Mouse (Mus musculus): ENCODE data around the gene Six6.

Six6 gene

DNA sequence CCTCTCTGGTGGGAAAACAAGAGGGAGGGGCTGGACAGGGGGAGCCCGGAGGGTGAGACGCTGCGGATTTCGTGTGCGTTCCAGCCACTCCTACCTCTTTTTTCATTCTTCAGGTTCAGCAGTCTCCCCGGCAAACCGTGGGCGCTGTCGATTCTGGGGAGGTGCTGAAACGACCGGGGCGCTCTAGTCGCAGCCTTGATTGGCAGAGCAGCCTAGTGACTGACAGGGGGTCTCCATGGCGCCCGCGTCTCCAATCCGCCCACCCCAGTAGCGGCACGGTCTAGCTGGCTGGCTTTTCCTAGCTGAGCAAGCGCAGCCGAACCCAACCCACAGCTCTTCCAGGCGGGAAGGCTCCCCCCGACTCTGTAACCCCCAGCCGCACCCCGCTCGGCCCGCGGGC lies at the start of gene Six6:
Six6 (plus strand) TSS at position 277 of the 400 bp plus-strand sequence.
- no peak for DNase-seq

DNA sequence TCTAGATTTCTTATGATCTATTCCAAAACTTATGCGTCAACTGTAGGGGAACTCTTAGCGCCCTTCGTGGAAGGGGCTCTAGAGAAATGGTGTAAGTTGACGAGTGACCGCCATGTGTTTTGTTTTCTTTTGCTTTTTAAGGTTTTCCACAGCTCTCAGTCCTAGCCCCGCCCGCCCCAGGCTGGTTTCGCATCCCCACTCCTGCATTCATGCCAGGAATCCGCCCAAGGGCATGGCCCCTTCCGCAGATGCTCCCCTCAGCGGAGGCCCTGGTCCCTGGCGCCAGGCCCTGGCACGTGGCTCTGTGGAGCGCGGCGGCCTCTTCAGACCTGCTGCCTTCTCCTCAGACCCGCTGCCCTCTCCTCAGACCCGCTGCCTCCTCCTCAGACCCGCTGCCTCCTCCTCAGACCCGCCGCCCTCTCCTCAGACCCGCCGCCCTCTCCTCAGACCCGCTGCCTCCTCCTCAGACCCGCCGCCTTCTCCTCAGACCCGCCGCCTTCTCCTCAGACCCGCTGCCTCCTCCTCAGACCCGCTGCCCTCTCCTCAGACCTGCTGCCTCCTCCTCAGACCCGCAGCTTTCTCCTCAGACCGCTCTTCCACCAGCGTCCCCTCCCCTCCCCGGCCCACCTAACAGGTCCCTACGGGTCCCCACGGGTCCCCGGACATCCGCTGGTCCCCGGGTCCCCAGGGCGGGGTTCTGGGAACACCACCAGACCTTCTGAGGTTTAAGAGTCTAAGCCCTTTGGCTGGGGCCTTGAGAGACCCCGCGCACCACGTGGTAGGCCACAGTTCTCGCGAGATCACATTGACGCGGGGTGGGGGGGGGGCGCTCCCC lies 22.3 kb upstream of the Six6 start:
- peak; percentile 27 for DNase-seq

DNA sequence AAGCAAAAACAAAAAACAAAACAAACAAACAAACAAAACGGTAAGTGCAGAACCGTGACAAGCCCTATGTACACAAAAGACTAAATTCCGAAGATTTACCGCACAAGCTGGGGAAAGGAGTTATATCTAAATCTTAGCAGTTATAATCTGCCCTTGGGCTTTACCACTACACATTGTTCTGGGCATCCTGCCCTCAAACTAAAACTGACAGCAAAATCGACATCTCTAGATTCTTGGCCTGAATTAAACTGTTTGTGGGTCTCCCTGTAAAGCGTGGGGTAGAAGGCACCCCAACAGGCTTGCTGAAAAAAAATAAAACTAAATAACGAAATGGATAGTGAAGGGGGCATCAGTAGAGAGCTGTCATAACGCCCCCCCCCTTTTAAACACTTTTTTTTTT lies 2.9 kb upstream of the Six6 start:
- no peak for DNase-seq

DNA sequence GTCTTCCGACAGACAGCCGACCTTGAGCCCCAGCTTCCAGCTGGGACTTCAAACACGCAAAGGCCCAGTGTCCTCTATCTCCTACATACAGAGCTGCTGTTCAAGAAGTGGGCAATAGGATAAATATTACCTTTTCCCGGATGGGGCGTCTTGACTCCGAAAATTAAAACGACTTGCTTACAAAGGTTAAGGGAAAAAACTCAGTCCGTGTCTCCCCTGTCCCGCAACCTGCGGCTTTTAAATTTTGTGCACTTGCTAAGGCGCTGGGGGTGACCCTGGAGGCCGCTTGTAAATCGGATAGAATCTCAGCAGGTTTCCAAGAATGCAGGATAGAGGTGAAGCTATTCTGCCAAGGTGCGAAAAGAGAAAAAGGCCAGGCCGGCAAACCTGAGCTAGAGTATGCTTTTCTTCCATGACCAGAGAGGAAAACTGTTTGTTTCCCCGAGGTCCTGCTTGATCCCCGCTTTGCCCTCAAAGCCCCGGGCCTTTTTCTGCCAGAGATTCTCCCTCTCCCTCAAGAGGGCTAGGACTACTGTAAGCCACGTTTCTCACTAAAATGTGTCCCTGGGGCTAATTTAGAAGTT lies 2.1 kb upstream of the Six6 start:
- DNase-seq: no peak

DNA sequence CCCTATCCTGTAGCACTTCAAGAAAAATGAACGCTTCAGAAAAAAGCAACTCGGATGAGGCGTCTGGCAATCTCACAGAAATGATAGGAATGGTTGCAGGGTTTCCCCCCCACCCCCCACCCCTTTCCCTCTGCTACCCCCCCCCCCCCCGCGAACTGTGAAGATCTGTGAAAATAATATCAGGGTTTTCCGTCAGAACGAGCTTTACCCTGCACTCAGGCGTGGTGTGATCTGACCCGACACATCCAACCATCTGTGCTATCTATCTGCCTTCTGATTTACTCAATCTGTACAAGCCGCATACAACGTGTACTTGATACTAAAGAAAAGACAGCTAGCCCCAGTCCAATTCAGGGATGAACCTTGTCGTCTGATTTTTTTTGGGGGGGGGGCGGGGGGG lies 1.5 kb upstream of the Six6 start:
- DNase-seq: no peak

DNA sequence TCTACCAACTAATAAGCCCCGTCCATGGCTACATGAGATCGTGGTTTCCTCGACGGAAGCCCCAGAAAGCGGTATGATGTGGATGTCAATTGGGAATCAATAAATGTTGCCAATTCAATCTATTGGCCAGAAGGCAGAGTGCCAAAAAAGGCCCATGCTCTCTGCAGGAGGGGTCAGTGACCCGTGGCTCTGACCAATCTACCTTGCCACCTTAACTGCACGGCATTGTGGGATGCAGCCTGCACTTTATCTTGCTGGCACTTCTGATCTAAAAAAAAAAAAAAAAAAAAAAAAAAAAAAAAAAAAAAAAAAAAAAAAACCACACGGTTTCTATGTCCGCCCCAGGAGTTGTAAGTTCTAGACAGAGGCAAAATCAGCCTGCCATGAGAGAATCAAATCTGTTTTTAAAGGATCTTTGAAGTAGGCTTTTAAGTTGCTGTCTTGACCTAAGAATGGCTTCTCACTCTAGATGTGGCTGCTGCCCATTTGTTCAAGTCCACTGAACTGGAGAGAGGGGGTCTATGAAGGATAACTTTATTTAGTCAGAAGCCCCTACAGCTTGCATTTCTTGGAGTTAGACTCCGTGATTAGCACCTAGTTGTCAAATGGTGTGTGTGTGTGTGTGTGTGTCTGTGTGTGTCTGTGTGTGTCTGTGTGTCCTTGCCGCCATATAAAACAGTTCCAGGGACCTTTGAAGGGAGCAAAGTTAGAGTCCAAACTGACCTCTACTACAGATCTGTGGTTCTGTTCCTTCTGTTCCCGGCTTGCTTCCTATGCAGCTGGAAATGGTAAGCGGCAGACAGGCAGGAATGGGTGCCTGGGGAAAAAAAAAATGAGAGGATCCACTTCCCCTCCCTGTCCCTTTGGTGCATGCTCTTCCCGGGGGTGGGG lies 847 bp upstream of the Six6 start:
- DNase-seq: no peak

DNA sequence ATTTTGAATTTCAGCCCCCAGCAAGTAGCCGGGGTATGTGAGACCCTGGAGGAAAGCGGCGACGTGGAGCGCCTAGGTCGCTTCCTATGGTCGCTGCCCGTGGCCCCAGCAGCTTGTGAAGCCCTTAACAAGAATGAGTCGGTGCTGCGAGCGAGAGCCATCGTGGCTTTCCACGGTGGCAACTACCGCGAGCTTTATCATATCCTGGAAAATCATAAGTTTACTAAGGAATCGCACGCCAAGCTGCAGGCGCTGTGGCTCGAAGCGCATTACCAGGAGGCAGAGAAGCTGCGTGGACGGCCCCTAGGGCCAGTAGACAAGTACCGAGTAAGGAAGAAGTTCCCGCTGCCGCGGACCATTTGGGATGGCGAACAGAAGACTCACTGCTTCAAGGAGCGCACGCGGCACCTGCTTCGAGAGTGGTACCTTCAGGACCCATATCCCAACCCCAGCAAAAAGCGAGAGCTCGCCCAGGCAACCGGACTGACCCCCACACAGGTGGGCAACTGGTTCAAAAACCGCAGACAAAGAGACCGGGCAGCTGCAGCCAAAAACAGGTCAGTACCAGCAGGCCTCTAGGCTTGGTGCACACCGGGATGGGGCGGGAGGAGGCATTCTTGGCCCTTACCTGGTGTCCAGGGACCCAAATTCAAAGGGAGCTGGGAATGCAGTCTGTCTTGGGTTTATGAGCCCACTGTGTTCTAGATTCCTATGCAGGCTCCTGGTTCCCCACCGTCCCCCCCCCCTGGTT lies 554 bp downstream of the Six6 start, which contains the start of gene 4930447C04Rik:
4930447C04Rik (minus strand) TSS at position 704 of the 751 bp plus-strand sequence.
- no peak for DNase-seq

DNA sequence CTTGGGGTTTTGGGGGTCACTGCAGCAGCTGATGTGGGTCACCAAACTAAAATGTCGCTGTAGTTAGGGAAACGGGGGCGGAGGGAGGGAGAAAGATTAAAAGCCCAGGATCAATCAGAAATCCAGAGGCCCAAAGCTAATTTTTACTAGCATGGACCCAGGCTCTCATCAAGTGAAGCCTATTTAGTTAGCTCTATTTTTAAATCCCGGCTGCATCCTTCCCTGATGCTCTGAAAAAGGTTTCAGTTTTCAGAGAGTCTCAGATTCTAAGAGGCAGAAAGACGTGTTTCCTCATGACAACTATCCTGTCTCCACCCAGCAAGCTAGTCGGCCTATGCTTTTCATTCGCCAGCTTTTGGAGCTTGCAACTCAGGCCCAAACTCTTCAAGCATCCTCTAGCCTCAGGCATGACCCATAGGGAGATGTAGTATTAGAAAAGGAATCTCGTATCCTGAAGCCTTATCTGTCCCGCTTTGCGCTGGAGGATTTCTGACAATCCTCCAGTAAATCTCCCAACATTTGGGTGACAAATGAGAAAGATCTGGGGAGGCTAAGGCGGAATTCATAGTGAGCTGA lies 1.2 kb downstream of the Six6 start:
- no peak for DNase-seq

DNA sequence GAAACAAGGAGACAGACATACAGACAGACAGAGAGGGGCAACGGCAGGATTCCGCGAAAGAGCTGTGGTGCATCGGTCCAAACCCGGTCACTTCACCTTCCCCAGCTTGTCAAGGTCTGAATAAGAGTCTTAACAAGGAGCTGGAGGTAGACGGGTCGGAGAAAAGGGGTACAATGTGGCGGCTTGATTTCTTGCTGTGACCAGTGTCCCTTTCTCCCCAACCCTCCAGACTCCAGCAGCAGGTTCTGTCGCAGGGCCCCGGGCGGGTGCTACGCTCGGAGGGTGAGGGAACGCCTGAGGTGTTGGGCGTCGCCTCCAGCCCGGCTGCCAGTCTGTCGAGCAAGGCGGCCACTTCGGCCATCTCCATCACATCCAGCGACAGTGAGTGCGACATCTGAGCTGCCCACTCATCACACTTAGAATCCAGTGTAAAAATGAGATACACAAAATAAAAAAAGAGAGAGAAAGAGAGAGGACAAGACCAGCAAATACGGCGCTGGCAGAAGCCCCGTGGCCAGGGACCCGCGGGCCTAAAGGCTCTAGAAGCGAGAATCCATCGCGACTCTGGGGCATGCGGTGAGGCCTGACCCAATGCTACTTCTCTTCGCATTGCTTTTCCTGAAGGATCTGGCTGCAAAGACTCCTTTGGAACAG lies 1.8 kb downstream of the Six6 start:
- DNase-seq: no peak

DNA sequence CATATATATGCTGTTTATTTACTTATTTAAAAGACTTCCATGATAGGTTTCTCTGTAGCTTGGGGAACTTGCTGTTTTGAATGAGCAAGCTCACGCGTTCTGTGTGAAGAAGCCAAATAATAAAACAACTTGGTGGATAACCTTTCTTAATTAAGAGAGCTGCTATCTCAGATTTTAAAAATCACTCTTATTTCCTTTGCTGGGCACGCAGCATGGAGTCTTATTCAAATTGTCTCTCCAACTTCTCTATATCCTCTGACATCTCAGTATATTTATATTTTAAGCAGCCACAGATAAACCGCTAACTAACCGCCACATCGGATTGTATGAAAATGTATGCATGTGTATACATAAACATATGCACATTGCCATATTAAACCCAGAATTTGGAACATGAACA lies 2.5 kb downstream of the Six6 start:
- no peak for DNase-seq

DNA sequence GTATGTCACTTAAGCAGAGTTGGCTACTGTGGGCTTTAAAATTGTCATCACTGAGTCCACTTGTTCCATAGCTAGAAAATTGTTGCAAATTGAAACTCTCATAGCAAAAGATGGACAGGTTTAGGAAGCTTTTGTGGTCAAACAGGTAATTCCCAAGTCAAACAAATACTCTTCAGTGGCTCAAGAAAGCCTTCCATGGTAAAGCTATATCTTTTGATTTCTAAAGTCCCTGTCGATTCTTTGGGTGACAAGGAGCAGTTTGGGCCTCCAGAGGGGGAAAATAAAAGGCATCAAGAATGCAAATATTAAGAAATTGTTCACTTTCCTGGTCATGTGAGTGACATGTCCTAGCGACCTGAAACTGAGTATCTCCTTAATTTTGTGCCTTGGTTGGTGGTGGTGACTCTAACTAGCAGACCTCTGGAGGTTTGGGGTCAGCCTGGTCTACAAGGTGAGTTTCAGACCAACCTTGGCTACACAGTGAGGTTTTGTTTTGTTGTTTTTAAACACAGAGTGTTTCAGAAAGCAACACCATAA lies 4.0 kb downstream of the Six6 start:
- DNase-seq: no peak

DNA sequence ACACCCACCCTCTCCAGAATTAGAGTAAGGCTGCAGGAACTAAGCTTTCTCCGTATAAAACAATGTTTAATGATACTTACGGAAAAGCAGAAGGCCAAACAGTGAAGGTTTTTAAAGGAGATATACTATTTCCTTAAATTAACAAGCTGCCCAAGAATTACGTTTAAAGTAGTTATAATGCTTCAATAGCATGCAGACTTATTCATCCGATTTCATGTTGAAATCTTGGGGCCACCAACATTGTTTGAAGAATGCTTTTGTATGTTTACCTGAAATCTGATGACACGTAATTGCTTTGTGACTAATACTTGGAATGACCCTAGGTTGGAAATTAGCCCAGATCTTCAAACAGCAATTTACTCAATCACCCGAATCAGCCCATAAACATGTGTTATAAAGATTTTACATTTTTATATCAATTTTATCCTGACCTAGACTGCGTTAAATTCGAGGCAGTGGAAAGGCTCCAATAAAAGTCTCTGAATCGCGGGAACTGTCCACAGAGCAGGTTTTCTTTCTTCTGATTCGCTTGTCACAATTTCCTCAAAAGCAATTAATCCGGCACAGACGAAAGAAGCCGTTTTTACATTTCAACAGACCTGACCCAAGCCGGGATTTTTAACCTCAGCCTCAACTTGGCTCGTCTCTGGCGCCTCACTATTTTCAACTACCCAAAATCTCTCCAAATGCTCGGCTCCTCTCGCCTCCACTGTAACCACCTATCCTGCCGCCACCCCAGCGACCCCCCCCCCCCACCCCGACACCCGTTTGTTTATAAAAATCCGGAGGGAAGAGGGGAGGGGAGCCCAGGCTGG lies 4.9 kb downstream of the Six6 start:
- DNase-seq: no peak

DNA sequence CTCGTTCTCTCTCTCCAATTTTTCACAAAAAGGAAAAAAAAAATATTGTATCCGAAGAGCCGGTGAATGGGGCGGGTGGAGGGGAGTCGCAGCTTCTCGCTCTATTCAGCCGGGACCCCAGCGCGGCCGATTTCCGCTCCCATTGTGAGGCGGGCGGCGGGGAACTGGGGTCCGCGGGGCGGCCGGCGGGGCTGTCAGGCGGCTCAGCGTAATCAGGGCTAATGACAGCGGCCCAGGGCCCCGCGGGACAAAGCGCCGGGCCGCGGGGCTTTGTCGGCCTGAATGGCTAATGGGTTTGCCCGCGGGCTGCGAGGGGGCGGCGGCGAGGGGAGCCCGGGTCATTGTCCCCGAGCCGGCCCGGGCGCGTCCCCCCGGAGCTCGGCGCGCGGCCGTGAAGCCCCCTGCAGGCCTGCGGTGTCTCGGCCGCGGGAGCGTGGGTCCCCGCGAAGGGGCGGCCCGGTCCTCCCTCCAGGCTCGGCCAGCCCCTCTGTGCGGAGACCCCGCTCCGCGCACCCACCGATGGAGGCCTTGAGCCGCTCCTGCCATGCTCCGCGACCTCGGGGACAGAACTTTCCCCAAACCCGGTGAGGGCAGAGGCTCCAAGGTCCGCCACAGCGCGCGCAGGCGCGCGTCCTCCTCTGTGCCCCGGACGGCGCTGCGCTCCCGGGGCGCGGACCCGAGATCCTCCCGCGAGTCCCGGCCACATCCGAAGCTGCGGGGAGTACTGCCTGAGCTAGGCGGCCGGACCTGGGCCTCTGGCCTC lies 5.8 kb downstream of the Six6 start:
- DNase-seq: no peak

DNA sequence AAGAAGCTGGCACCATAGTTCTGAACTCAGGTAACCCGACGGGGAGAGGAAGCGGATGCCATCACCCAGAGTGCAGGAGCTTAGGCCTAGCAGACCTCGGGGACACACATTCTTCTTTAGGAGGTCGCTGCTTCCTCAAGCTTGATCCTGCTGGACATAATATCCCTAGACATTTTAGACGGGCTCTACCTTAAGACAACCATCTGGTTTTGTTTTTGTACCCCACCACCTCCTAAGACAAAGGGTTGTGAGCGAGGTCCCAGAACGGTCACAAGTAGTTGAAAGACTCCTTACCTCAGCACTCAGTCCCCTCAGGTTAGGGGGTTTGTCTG lies 6.3 kb downstream of the Six6 start:
- DNase-seq: no peak

DNA sequence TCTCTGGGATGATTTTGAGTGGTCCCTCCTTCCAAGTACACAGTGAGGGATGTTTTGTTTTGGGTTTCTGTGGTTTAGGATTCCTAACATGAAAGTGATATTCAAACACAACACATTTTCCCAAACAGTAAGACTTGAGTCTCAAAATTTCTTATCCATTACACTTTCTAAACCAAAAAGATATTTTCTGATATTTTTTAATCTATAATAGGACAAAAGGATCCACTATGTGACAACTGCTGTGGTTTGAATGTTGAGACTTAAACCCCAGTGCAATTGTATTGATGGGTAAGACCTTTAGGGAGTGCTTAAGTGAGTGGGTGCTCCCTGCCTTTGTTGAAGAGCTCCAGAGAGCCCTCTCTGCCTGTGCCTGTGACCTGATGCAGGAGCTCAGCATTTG lies 7.1 kb downstream of the Six6 start:
- no peak for DNase-seq

DNA sequence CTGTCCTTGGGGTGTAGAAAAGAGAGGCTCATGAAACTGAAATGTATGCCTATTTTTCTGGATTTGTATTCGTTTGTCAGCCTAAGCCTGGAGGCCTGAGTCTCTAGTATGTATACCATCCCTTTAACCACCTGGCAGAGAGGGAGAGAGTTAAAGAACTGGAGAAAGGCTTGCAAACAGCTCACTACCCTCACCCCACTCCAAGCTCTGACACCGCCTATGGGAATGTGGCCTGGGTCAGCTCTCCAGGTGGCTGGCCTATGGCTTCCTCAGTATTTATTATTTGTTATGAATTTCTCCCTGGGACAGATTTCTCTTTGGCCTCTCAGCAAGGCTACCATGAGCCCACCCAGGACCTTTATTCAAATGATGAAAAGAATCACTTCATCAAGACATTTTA lies 7.6 kb downstream of the Six6 start:
- DNase-seq: no peak

DNA sequence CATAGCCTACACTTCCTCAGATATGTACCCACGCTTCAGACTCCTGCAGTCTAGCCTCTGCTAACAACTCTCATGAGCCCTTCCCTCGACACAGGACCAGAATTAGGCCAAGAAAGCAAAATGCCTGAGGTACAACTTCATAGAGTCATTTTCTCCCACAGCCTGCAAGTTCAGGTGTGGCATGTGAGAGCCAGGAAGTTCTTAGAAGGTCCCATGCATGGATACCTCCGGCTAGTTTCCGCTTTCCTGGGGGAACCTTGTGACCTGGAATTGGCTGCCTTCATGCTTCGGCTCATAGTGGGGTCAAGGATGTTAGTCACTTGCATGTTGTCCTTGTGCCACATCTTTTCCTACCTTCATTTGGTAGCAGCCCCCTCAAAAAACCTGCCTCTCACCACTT lies 13.4 kb downstream of the Six6 start:
- no peak for DNase-seq

DNA sequence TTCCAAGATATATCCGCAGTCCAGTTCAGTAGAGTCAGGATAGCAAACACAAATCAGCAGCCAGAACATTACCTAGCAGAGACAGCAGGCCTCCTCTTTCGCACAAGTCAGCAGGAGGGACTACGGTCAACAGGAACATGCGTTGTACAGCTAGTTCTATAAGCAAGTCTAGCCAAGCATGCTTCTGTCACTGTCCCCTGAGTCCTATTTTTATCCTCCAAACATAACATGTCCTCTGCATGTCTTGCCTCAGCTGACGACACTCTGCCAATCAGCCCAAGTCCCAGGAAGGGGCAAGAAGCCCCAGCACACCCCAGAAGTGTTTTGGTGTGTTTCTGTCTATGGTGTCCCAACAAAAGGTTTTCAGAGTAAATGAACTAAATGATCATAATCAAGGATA lies 14.2 kb downstream of the Six6 start:
- DNase-seq: no peak

DNA sequence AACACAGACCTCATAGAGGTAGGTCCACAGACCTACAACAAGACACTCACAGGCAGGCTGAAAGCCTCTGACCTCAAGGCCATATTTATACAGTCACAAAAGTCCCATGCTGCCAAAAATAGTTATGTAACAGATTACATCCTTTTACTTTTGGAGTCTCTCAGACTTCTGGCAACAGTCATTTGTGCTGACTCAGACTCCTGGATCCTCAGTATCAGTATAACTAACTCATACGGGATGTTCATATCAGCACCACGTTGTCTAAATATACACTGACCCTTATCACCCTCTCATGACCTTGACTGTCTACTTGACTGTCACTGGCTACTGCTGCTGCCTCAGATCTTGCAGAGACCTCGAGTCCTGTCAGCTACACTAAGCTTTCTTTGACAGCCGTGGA lies 15.2 kb downstream of the Six6 start:
- no peak for DNase-seq

DNA sequence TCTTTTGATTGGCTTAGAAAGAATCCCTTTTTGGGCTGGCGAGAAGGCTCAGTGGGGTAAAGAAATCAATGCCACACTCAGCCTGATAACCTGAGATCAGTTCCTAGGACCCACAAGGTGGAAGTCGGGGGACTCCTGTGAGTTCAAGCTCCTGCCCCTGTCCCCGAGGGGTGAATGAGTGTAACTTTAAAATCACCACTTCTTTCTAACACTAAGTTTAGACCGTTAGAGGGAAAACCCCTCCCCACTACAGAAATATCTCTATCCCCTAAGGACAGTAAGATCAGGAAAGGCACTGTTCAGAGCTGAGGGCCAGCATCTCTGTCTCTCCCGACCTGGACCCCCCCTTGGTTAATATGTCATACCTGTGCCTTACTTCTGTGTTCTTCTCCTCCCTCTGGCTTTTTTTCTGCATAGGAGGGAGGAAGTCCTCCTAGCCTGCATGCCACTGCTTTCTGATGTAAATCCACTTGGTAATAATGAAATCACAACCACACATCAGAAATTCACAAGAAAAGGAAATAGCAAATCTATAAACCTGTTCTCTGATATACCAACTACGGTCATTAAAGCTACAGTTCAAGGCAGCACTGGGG lies 18.2 kb downstream of the Six6 start:
- no peak for DNase-seq
